Mouse (Mus musculus): Measurements from ENCODE around the gene Slc3a1. TPM values are rescaled to one million over a fixed set of nuclear protein-coding genes. Genes with fewer than 3 reads are reported as not detected.

Slc3a1 gene
- polyA plus RNA-seq, 1 experiment: 0.33 TPM

DNA sequence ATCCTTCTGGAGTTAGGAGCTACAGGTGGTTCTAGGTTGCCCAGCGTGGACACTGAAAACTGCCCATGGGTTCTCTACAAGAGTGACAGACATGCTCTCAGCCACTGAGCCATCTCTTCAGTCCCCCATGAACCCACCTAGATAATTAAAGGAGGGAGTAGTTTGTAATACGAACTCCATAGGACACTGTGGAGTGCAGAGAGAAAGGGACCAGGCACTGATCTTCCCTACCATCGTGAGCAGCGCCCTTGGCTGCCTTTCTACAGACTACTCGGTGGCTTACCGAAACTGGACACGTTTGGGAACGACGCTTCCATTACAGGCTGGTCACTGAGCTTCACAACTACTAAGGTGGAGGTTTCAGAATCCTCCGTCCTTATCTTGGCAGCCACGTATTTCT lies 52.6 kb downstream of the Slc3a1 start:
- DNase-seq (ENCODE audit: low read depth in 1 of 2, low spot score in 2 of 2): no peak
- Histone ChIP-seq H3K36me3 (ENCODE audit: control insufficient read depth, insufficient read depth, low read length) (peaks cover 13% of the 10 kb centered on the region), H3K4me3 (ENCODE audit: extremely low read depth, insufficient read depth, insufficient read length) (no peak overlapping the region), H3K27me3 (ENCODE audit: control insufficient read depth, insufficient read depth, low read length) (no peaks in the 10 kb centered on the region), H3K27ac (ENCODE audit: insufficient read depth, low read length) (no peak overlapping the region), H3K4me1 (ENCODE audit: control insufficient read depth, insufficient read depth, insufficient read length) (no peaks in the 10 kb centered on the region)
- WGBS: 93% methylated on average over 11 of the region's 11 CpGs
- TF ChIP-seq CTCF (IDR thresholded peaks at IDR 0.05; ENCODE audit: extremely low read depth, insufficient read depth, insufficient read length, insufficient replicate concordance) (no peak), POLR2A (IDR thresholded peaks at IDR 0.05; ENCODE audit: low read depth, low read length) (no peak)

DNA sequence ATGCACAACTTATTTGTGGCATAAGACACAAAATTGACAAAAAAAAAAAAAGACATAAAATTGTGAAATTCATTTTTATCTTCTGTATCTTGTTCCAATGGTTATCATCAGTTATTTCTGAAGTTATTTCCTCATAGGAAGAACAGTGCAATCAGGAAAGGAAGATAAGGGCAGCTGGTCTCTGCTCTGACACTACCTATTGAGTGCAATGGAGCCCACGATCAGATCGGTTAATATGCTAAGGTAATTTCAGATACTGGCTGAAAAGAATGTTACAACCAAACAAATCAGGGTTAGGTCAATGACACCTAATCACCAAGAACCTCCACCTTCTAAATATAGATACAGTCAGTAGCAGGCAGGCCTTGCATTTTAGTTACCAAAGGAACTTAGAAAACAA lies 57.2 kb downstream of the Slc3a1 start:
- peaks cover 2% of the 10 kb centered on the region; the same call in 1 of the 2 replicates for H3K36me3 ChIP-seq (ENCODE audit: control insufficient read depth, insufficient read depth, low read length)
- no peaks in the 10 kb centered on the region for H3K4me1 ChIP-seq (ENCODE audit: control insufficient read depth, insufficient read depth, insufficient read length)
- H3K27ac ChIP-seq (ENCODE audit: insufficient read depth, low read length): no peak overlapping the region
- no peak overlapping the region for H3K4me3 ChIP-seq (ENCODE audit: extremely low read depth, insufficient read depth, insufficient read length)
- H3K27me3 ChIP-seq (ENCODE audit: control insufficient read depth, insufficient read depth, low read length): no peaks in the 10 kb centered on the region
- no peak for DNase-seq (ENCODE audit: low read depth in 1 of 2, low spot score in 2 of 2)
- TF ChIP-seq CTCF (IDR thresholded peaks at IDR 0.05; ENCODE audit: extremely low read depth, insufficient read depth, insufficient read length, insufficient replicate concordance) (no peak), POLR2A (IDR thresholded peaks at IDR 0.05; ENCODE audit: low read depth, low read length) (no peak)
- 79% methylated on average over 2 of the region's 2 CpGs for WGBS

DNA sequence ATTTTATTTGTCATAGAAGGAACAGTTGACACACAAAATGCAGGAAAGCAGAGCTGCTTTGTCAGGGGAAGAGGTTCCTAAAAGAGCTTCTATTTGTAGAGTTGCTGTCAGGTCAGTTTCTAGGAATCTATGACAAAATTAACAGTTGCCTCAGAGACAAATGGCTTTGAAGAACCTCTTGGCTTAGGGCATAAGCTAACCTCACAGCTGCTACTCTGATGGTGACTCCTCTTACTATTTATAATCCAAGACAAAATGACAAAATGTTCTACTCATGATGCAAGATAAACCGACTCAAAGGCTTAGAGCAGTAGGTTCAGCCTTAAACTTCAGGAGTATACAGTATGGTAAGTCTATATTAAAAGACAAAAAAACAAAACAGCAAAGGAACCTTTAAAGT lies 58.3 kb downstream of the Slc3a1 start:
- Histone ChIP-seq H3K27ac (ENCODE audit: insufficient read depth, low read length) (no peak overlapping the region), H3K4me1 (ENCODE audit: control insufficient read depth, insufficient read depth, insufficient read length) (no peaks in the 10 kb centered on the region), H3K4me3 (ENCODE audit: extremely low read depth, insufficient read depth, insufficient read length) (no peak overlapping the region), H3K27me3 (ENCODE audit: control insufficient read depth, insufficient read depth, low read length) (no peaks in the 10 kb centered on the region), H3K36me3 (ENCODE audit: control insufficient read depth, insufficient read depth, low read length) (peaks cover 2% of the 10 kb centered on the region; the same call in 1 of the 2 replicates)
- 92% methylated on average over 1 of the region's 1 CpGs for WGBS
- no peak for DNase-seq (ENCODE audit: low read depth in 1 of 2, low spot score in 2 of 2)
- TF ChIP-seq CTCF (IDR thresholded peaks at IDR 0.05; ENCODE audit: extremely low read depth, insufficient read depth, insufficient read length, insufficient replicate concordance) (no peak), POLR2A (IDR thresholded peaks at IDR 0.05; ENCODE audit: low read depth, low read length) (no peak)

DNA sequence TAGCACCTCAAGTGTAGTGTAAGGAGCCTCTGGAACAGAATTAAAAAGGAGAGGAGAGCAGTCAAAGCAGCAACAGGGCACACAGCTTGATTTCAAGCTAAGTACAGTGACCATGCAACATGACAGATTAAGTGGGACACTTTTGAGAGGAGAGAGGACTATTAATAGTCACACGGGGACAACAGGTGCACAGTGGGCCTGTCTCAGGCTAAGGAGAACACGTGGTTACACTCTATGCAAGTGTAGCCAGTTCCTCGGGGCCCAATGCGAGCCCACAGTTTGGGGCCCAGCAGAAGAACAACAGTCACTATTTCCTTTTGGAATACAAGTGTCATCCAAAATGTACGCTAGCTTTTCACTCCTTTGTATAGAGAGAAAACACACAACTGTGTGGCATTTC lies 59.4 kb downstream of the Slc3a1 start:
- TF ChIP-seq POLR2A (IDR thresholded peaks at IDR 0.05; ENCODE audit: low read depth, low read length) (no peak), CTCF (IDR thresholded peaks at IDR 0.05; ENCODE audit: extremely low read depth, insufficient read depth, insufficient read length, insufficient replicate concordance) (no peak)
- Histone ChIP-seq H3K4me1 (ENCODE audit: control insufficient read depth, insufficient read depth, insufficient read length) (no peaks in the 10 kb centered on the region), H3K27ac (ENCODE audit: insufficient read depth, low read length) (no peak overlapping the region), H3K4me3 (ENCODE audit: extremely low read depth, insufficient read depth, insufficient read length) (no peak overlapping the region), H3K27me3 (ENCODE audit: control insufficient read depth, insufficient read depth, low read length) (no peaks in the 10 kb centered on the region), H3K36me3 (ENCODE audit: control insufficient read depth, insufficient read depth, low read length) (peaks cover 2% of the 10 kb centered on the region; the same call in 1 of the 2 replicates)
- DNase-seq (ENCODE audit: low read depth in 1 of 2, low spot score in 2 of 2): no peak
- 82% methylated on average over 5 of the region's 5 CpGs for WGBS

DNA sequence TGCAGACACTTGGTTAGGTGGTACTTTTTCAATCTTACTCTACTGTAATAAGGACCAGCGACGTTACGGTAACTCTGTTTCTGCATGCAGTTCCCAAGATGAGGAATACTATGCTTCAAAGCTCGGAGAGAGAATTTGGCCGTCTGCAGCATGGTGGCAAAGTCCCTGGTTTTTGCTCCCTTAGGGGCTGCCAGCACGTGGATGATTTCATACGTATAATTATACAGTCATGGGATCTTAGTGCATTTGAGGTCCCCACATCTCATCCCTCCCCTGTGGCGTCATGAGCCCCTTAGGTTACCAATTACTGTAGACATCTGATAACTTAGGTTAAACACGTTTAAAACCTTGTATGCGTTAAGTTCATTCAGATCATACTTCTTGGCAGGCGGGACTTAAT lies 60.2 kb downstream of the Slc3a1 start:
- 95% methylated on average over 11 of the region's 11 CpGs for WGBS
- no peaks in the 10 kb centered on the region for H3K27me3 ChIP-seq (ENCODE audit: control insufficient read depth, insufficient read depth, low read length)
- H3K4me1 ChIP-seq (ENCODE audit: control insufficient read depth, insufficient read depth, insufficient read length): no peaks in the 10 kb centered on the region
- no peaks in the 10 kb centered on the region; the same call in 1 of the 2 replicates for H3K36me3 ChIP-seq (ENCODE audit: control insufficient read depth, insufficient read depth, low read length)
- no peak overlapping the region for H3K27ac ChIP-seq (ENCODE audit: insufficient read depth, low read length)
- H3K4me3 ChIP-seq (ENCODE audit: extremely low read depth, insufficient read depth, insufficient read length): no peak overlapping the region
- DNase-seq (ENCODE audit: low read depth in 1 of 2, low spot score in 2 of 2): no peak
- TF ChIP-seq POLR2A (IDR thresholded peaks at IDR 0.05; ENCODE audit: low read depth, low read length): no peak
- TF ChIP-seq CTCF (IDR thresholded peaks at IDR 0.05; ENCODE audit: extremely low read depth, insufficient read depth, insufficient read length, insufficient replicate concordance): no peak

DNA sequence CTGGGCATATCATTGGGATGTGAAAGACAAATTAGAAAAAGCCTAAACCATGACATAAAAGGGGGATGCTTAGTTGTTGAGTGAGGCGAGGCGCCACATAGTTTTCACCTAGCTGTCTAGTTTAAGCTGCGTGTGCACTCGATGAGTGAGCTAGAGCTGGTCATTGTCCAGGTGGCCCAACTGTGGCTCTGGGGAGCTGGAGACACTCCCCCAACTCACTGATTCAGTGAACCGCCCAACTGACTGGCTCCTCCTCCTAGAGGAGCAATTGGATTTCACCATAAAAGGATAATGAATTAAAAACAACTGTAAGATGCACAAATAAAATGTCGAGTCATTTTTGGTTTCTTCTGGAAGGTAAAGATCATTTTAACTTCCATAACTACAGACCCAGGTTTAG lies 60.8 kb downstream of the Slc3a1 start:
- no peaks in the 10 kb centered on the region; the same call in 1 of the 2 replicates for H3K36me3 ChIP-seq (ENCODE audit: control insufficient read depth, insufficient read depth, low read length)
- DNase-seq (ENCODE audit: low read depth in 1 of 2, low spot score in 2 of 2): no peak
- H3K4me3 ChIP-seq (ENCODE audit: extremely low read depth, insufficient read depth, insufficient read length): no peak overlapping the region
- H3K27me3 ChIP-seq (ENCODE audit: control insufficient read depth, insufficient read depth, low read length): no peaks in the 10 kb centered on the region
- 78% methylated on average over 6 of the region's 6 CpGs for WGBS
- no peak overlapping the region for H3K27ac ChIP-seq (ENCODE audit: insufficient read depth, low read length)
- TF ChIP-seq CTCF (IDR thresholded peaks at IDR 0.05; ENCODE audit: extremely low read depth, insufficient read depth, insufficient read length, insufficient replicate concordance) (no peak), POLR2A (IDR thresholded peaks at IDR 0.05; ENCODE audit: low read depth, low read length) (no peak)
- H3K4me1 ChIP-seq (ENCODE audit: control insufficient read depth, insufficient read depth, insufficient read length): no peaks in the 10 kb centered on the region

DNA sequence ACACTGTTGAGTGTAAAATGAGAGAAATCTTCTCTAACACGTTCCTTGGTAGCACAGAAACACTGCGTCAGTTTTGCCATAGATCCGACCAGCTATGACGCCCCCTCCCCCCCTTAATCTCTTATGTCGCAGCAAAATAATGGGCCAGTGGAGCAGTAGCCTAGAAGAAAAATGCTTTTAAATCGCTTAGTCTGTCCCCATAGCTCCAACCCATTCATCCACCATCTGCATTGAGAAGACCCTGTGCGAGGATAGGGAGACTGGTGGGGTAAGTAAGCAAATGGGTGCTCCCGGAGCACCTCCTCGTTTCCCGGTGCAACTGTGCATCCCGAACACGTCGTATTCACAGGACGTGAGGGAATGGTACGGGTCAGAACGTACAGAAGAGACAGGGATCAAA lies 61.4 kb downstream of the Slc3a1 start:
- Histone ChIP-seq H3K27ac (ENCODE audit: insufficient read depth, low read length) (peak overlapping the region; percentile 36; the same call in 1 of the 2 replicates), H3K4me3 (ENCODE audit: extremely low read depth, insufficient read depth, insufficient read length) (peak overlapping the region; percentile 87), H3K36me3 (ENCODE audit: control insufficient read depth, insufficient read depth, low read length) (no peaks in the 10 kb centered on the region; the same call in 1 of the 2 replicates), H3K27me3 (ENCODE audit: control insufficient read depth, insufficient read depth, low read length) (no peaks in the 10 kb centered on the region), H3K4me1 (ENCODE audit: control insufficient read depth, insufficient read depth, insufficient read length) (no peaks in the 10 kb centered on the region)
- TF ChIP-seq POLR2A (IDR thresholded peaks at IDR 0.05; ENCODE audit: low read depth, low read length) (no peak), CTCF (IDR thresholded peaks at IDR 0.05; ENCODE audit: extremely low read depth, insufficient read depth, insufficient read length, insufficient replicate concordance) (no peak)
- no peak for DNase-seq (ENCODE audit: low read depth in 1 of 2, low spot score in 2 of 2)
- 2% methylated on average over 16 of the region's 16 CpGs for WGBS

Measured in spleen, adult 2 months (tissue).